Mouse (Mus musculus) kidney, adult 9 months (tissue): ENCODE measurements around the gene Vmn1r176.
"Not testable (repeated sequence)": the region's sequence is repeated elsewhere in the genome, so short reads cannot be mapped to it uniquely, and the experiment has no call there.

Experiments
- DNase-seq: peaks from one replicate; pipeline ENCODE4 v3.0.0; 2022

Gene Vmn1r176

GRCm38 (mm10) chr7:23837272-23837671 is at the start of gene Vmn1r176:
Gene Vmn1r176 (minus strand): TSS chr7:23837372.
- not testable (repeated sequence) for DNase-seq

GRCm38 (mm10) chr7:23876918-23877317 is 39.7 kb upstream of the Vmn1r176 start:
- DNase-seq, result not testable (repeated sequence)

DNA sequence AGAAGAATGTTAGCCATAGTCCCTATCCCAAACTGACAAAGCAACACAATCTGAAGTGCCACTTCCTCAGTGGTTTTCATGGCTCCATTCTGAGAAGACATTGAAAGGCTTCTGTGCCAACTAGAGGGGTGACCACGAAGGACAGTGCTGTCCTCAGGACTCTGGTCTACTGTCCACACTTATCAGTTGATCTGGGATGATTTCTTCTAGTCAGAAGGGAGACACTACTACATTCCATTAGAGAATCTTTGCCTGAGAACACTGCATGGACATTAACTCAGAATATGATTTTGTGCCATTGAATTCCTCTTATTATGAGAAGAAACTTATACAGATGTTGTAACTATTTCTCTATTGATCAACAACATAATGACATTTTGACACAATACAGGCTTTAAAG is 29.2 kb upstream of the Vmn1r176 start, which contains the start of gene Vmn1r177:
Gene Vmn1r177, minus strand, starts transcription at position 101 of the 400 bp plus-strand sequence.
- DNase-seq, result not testable (repeated sequence)

- not testable (repeated sequence) for DNase-seq
Observed at GRCm38 (mm10) chr7:23810543-23810942, 26.6 kb downstream of the Vmn1r176 start, which contains the start of gene Vmn1r175. Gene Vmn1r175 (minus strand): TSS chr7:23810643.

- no peak for DNase-seq
Observed at GRCm38 (mm10) chr7:23784526-23784925, 52.6 kb downstream of the Vmn1r176 start.
